Mouse (Mus musculus): ENCODE results near the gene Fbxo31. TPM values are rescaled to one million over a fixed set of nuclear protein-coding genes. Genes with fewer than 3 reads are reported as not detected.
A peak's percentile ranks its signal among the peaks of the same experiment; 100 is the strongest.

The Fbxo31 gene
- polyA plus RNA-seq, 1 experiment, result 67.9 TPM

- no peaks in the 10 kb centered on the region for H3K4me1 ChIP-seq (ENCODE audit: control insufficient read depth, insufficient read depth, low read length)
- TF ChIP-seq CTCF (IDR thresholded peaks at IDR 0.05; ENCODE audit: borderline replicate concordance, insufficient read depth, low read depth, low read length) (no peak), POLR2A (IDR thresholded peaks at IDR 0.05; ENCODE audit: borderline replicate concordance, insufficient read depth, low read length) (no peak)
- no peaks in the 10 kb centered on the region for H3K27me3 ChIP-seq (ENCODE audit: control insufficient read depth, insufficient read depth, low read length)
- no peak overlapping the region for H3K4me3 ChIP-seq (replicated peaks; ENCODE audit: insufficient read depth, low read depth, low read length)
- 21% methylated on average over 13 of the region's 13 CpGs for WGBS
- no peak overlapping the region for H3K27ac ChIP-seq (ENCODE audit: insufficient read depth, low read length)
- DNase-seq, result no peak
Observed at GRCm38 (mm10) chr8:121542901-121543300, 35.7 kb downstream of the Fbxo31 start.

- DNase-seq, result no peak
- Histone ChIP-seq H3K27me3 (ENCODE audit: control insufficient read depth, insufficient read depth, low read length) (no peaks in the 10 kb centered on the region), H3K27ac (ENCODE audit: insufficient read depth, low read length) (no peak overlapping the region), H3K4me1 (ENCODE audit: control insufficient read depth, insufficient read depth, low read length) (no peaks in the 10 kb centered on the region), H3K4me3 (replicated peaks; ENCODE audit: insufficient read depth, low read depth, low read length) (no peak overlapping the region)
- TF ChIP-seq CTCF (IDR thresholded peaks at IDR 0.05; ENCODE audit: borderline replicate concordance, insufficient read depth, low read depth, low read length) (no peak), POLR2A (IDR thresholded peaks at IDR 0.05; ENCODE audit: borderline replicate concordance, insufficient read depth, low read length) (no peak)
- 84% methylated on average over 19 of the region's 19 CpGs for WGBS
Observed at GRCm38 (mm10) chr8:121541862-121542261, 36.7 kb downstream of the Fbxo31 start.

- H3K4me3 ChIP-seq (replicated peaks; ENCODE audit: insufficient read depth, low read depth, low read length), result no peak overlapping the region
- no peaks in the 10 kb centered on the region; the same call in 1 of the 2 replicates for H3K4me1 ChIP-seq (ENCODE audit: control insufficient read depth, insufficient read depth, low read length)
- TF ChIP-seq CTCF (IDR thresholded peaks at IDR 0.05; ENCODE audit: borderline replicate concordance, insufficient read depth, low read depth, low read length) (peak; percentile 53; the same call in 1 of the 2 replicates), POLR2A (IDR thresholded peaks at IDR 0.05; ENCODE audit: borderline replicate concordance, insufficient read depth, low read length) (no peak)
- WGBS, result 59% methylated on average over 5 of the region's 5 CpGs
- DNase-seq, result no peak
- H3K27ac ChIP-seq (ENCODE audit: insufficient read depth, low read length), result no peak overlapping the region
- no peaks in the 10 kb centered on the region for H3K27me3 ChIP-seq (ENCODE audit: control insufficient read depth, insufficient read depth, low read length)
Observed at GRCm38 (mm10) chr8:121532381-121532780, 46.2 kb downstream of the Fbxo31 start.

- TF ChIP-seq CTCF (IDR thresholded peaks at IDR 0.05; ENCODE audit: borderline replicate concordance, insufficient read depth, low read depth, low read length), result no peak
- no peak for TF ChIP-seq POLR2A (IDR thresholded peaks at IDR 0.05; ENCODE audit: borderline replicate concordance, insufficient read depth, low read length)
- DNase-seq, result no peak
- WGBS, result 85% methylated on average over 10 of the region's 10 CpGs
- no peaks in the 10 kb centered on the region for H3K27me3 ChIP-seq (ENCODE audit: control insufficient read depth, insufficient read depth, low read length)
- H3K27ac ChIP-seq (ENCODE audit: insufficient read depth, low read length), result no peak overlapping the region
- H3K4me1 ChIP-seq (ENCODE audit: control insufficient read depth, insufficient read depth, low read length), result no peaks in the 10 kb centered on the region; the same call in 1 of the 2 replicates
- H3K4me3 ChIP-seq (replicated peaks; ENCODE audit: insufficient read depth, low read depth, low read length), result no peak overlapping the region
Observed at GRCm38 (mm10) chr8:121530639-121531038, 48.0 kb downstream of the Fbxo31 start.

- TF ChIP-seq CTCF (IDR thresholded peaks at IDR 0.05; ENCODE audit: borderline replicate concordance, insufficient read depth, low read depth, low read length) (no peak), POLR2A (IDR thresholded peaks at IDR 0.05; ENCODE audit: borderline replicate concordance, insufficient read depth, low read length) (no peak)
- WGBS, result 18% methylated on average over 15 of the region's 15 CpGs
Observed at GRCm38 (mm10) chr8:121528790-121529189, 49.8 kb downstream of the Fbxo31 start.

GRCm38 (mm10) chr8:121527751-121528150, 50.9 kb downstream of the Fbxo31 start:
- Histone ChIP-seq H3K4me3 (replicated peaks; ENCODE audit: insufficient read depth, low read depth, low read length) (no peak overlapping the region), H3K4me1 (ENCODE audit: control insufficient read depth, insufficient read depth, low read length) (no peaks in the 10 kb centered on the region; the same call in 1 of the 2 replicates), H3K27me3 (ENCODE audit: control insufficient read depth, insufficient read depth, low read length) (no peaks in the 10 kb centered on the region), H3K27ac (ENCODE audit: insufficient read depth, low read length) (no peak overlapping the region)
- TF ChIP-seq CTCF (IDR thresholded peaks at IDR 0.05; ENCODE audit: borderline replicate concordance, insufficient read depth, low read depth, low read length), result no peak
- TF ChIP-seq POLR2A (IDR thresholded peaks at IDR 0.05; ENCODE audit: borderline replicate concordance, insufficient read depth, low read length), result no peak
- WGBS, result 73% methylated on average over 9 of the region's 9 CpGs
- no peak for DNase-seq

More at GRCm38 (mm10) chr8:121528790-121529189, 49.8 kb downstream of the Fbxo31 start:
- H3K4me1 ChIP-seq (ENCODE audit: control insufficient read depth, insufficient read depth, low read length), result no peaks in the 10 kb centered on the region; the same call in 1 of the 2 replicates
- no peak overlapping the region for H3K4me3 ChIP-seq (replicated peaks; ENCODE audit: insufficient read depth, low read depth, low read length)
- no peak for DNase-seq
- no peak overlapping the region for H3K27ac ChIP-seq (ENCODE audit: insufficient read depth, low read length)
- H3K27me3 ChIP-seq (ENCODE audit: control insufficient read depth, insufficient read depth, low read length), result no peaks in the 10 kb centered on the region

GRCm38 (mm10) chr8:121526811-121527550, 51.6 kb downstream of the Fbxo31 start:
- H3K27ac ChIP-seq (ENCODE audit: insufficient read depth, low read length), result no peak overlapping the region
- 24% methylated on average over 6 of the region's 6 CpGs for WGBS
- no peak overlapping the region for H3K4me3 ChIP-seq (replicated peaks; ENCODE audit: insufficient read depth, low read depth, low read length)
- DNase-seq, result no peak
- no peaks in the 10 kb centered on the region for H3K27me3 ChIP-seq (ENCODE audit: control insufficient read depth, insufficient read depth, low read length)
- no peaks in the 10 kb centered on the region; the same call in 1 of the 2 replicates for H3K4me1 ChIP-seq (ENCODE audit: control insufficient read depth, insufficient read depth, low read length)
- TF ChIP-seq CTCF (IDR thresholded peaks at IDR 0.05; ENCODE audit: borderline replicate concordance, insufficient read depth, low read depth, low read length) (no peak), POLR2A (IDR thresholded peaks at IDR 0.05; ENCODE audit: borderline replicate concordance, insufficient read depth, low read length) (no peak)

All from cerebellum, adult 2 months (tissue).